Mouse (Mus musculus) neutrophil, adult 65 days (primary cell): ENCODE measurements around the gene Ppia. TPM values are rescaled to one million over a fixed set of nuclear protein-coding genes. Genes with fewer than 3 reads are reported as not detected.

Experiments
- total RNA-seq: library from RNA; stranded (reverse); gene quantifications from 2 replicates; pipeline ENCODE4 v1.2.4, GENCODE M21; 2023

The Ppia gene
- total RNA-seq: 641 TPM in 2 replicates

GRCm38 (mm10) chr11:6414751-6415550 is at the start of gene Ppia:
Gene Ppia (plus strand): TSS chr11:6415443.

GRCm38 (mm10) chr11:6388726-6389413 is 26.4 kb upstream of the Ppia start, which contains the start of gene Zmiz2:
Gene Zmiz2 (plus strand): TSS chr11:6389074.

GRCm38 (mm10) chr11:6444077-6444853 is 29.0 kb downstream of the Ppia start, which contains the start of gene H2afv:
Gene H2afv (minus strand): TSS chr11:6444443.

Other genes with a start within 250 kb of the Ppia start
- 0.25 and 0.28 TPM in 2 replicates for gene A730071L15Rik, start 215.4 kb upstream of the Ppia start, total RNA-seq
- 26.1 and 32.5 TPM in 2 replicates for gene Nudcd3, start 215.0 kb upstream of the Ppia start, total RNA-seq
- not detected in 2 replicates for gene Npc1l1, start 185.3 kb upstream of the Ppia start, total RNA-seq
- gene Ddx56, start 147.7 kb upstream of the Ppia start, total RNA-seq: 22.4 and 29.5 TPM in 2 replicates
- gene Tmed4, start 140.6 kb upstream of the Ppia start, total RNA-seq: 20.4 and 24.6 TPM in 2 replicates
- gene Ogdh, start 123.8 kb upstream of the Ppia start, total RNA-seq: 112 and 120 TPM in 2 replicates
- gene Zmiz2, start 26.4 kb upstream of the Ppia start, total RNA-seq: 25.9 and 30.2 TPM in 2 replicates
- gene H2afv, start 29.0 kb downstream of the Ppia start, total RNA-seq: 90.5 and 90.8 TPM in 2 replicates
- 49.4 and 60.3 TPM in 2 replicates for gene Purb, start 60.5 kb downstream of the Ppia start, total RNA-seq
- 183 and 225 TPM in 2 replicates for gene Myo1g, start 105.5 kb downstream of the Ppia start, total RNA-seq
- 107 and 131 TPM in 2 replicates for gene Ccm2, start 131.4 kb downstream of the Ppia start, total RNA-seq
- gene Nacad, start 190.6 kb downstream of the Ppia start, total RNA-seq: 0.34 TPM in 1 of 2 replicates, not detected in the other
- gene Tbrg4, start 210.6 kb downstream of the Ppia start, total RNA-seq: 56.7 and 64.1 TPM in 2 replicates
- not detected in 2 replicates for gene Wap, start 223.2 kb downstream of the Ppia start, total RNA-seq
- gene Ramp3, start 243.1 kb downstream of the Ppia start, total RNA-seq: not detected in 2 replicates